Mouse (Mus musculus) olfactory bulb, adult 2 months (tissue): ENCODE results near the gene Bcl6b.

Experiments used
- CTCF ChIP-seq: fragments of 200-500 bp; IDR thresholded peaks from 2 replicates; pipeline ENCODE4 v1.5.1; 2012; ENCODE audit warnings: low read depth, mild to moderate bottlenecking, low read length, moderate library complexity; ENCODE audit not compliant: insufficient read depth
- POLR2A ChIP-seq: fragments of 200-500 bp; IDR thresholded peaks from 2 replicates; pipeline ENCODE4 v1.6.1; 2012; ENCODE audit warnings: mild to moderate bottlenecking, low read depth, low read length, moderate library complexity; ENCODE audit not compliant: insufficient read depth

DNA sequence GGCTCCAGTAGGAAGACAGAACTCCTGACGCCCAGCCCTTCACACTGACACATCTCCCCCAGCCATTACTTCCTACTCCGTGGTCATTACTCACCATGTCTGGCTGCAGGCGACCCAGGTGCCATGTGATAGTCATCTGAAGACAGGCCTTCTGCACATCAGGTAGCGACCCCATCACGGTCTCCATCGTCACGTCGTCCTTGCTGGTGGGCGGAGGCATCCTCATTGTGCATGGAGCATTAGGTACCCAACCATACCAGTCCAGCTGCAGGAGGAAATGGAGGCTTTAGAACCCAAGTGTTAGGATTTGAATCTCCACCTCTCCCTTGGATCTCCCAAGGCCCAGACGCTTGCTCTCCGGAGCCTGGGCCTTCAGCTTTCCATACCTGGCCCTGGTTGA is 13.0 kb upstream of the Bcl6b start:
- TF ChIP-seq CTCF, result no peak
- no peak for TF ChIP-seq POLR2A
